Mouse (Mus musculus) kidney, adult 10 weeks (tissue): Measurements from ENCODE around the gene Fbxo11. TPM values are rescaled to one million over a fixed set of nuclear protein-coding genes. Genes with fewer than 3 reads are reported as not detected.

Experiments
- polyA plus RNA-seq: library from polyadenylated mRNA; stranded (reverse); fragments of 350-450 nt; fragmentation: Illumina TruSeq; extraction: RNeasy Lipid Tissue Mini Kit (QIAGEN cat#74804); gene quantifications from one replicate; pipeline ENCODE4 v1.2.3, GENCODE M21; 2014; ENCODE audit warnings: low read depth, low replicate concordance

The Fbxo11 gene
- 112 TPM for polyA plus RNA-seq

DNA sequence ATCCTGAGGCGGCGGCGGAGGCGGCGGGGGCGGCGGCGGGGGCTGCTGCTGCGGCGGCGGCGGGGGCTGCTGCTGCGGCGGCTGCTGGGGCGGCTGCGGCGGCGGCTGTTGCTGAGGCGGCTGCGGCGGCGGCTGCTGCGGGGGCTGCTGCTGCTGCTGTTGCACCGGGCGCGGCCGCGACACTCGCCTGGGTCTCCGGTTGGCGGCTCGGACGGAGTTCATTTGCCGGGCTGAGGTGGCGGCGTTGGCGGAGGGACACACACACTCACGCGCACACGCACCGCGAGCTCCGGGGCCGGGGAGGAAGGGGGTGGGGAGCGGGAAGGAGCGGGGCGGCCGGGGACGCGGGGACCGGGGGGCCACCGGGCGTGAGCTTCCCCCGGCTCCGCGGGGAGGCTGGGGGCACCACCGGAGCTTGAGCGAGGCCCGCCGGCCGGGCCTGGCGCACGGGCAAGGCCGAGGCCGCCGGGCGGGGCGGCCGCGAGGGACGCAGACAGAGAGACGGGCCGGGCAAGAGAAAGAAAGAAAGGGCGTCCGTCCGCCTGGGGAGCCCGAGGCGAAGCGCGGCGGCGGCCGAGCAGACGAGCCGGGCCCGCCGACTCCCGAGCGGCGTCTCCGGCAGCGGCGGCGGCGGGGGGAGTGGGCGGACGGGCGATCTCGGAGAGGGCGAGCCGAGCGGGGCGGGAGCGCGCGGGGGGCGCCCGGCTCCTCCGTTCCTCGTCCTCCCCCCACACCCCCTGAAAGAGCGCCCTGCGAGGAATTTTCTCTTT is at the start of gene Fbxo11:
TSS of gene Fbxo11 (minus strand) at position 261 of the 770 bp plus-strand sequence.

GRCm38 (mm10) chr17:87974629-87975228 is 90.4 kb downstream of the Fbxo11 start, which contains the start of gene Msh6:
Gene Msh6, plus strand, starts transcription at chr17:87975062.

Other genes with a start within 250 kb of the Fbxo11 start
- not detected for gene Rpl36-ps4, start 144.3 kb downstream of the Fbxo11 start, polyA plus RNA-seq
- gene Msh6, start 90.2 kb downstream of the Fbxo11 start, polyA plus RNA-seq, result 15.0 TPM